Mouse (Mus musculus) small intestine, adult 2 months (tissue): ENCODE measurements at regions not wholly inside any gene's neighbourhood (a gene's known extent, or its start where the extent isn't known, plus 50 kb on each side); places are given as distances from the start of the nearest gene placed in this dataset.

ENCODE experiments used
- CTCF ChIP-seq: fragments of 200-500 bp; IDR thresholded peaks from 2 replicates; pipeline ENCODE4 v1.5.1; 2012; ENCODE audit warnings: low read depth, mild to moderate bottlenecking, control low read depth, inconsistent platforms, low read length, moderate library complexity, mixed read lengths; ENCODE audit not compliant: insufficient replicate concordance, insufficient read length; ENCODE audit errors: extremely low read depth
- POLR2A ChIP-seq: fragments of 200-500 bp; IDR thresholded peaks from 2 replicates; pipeline ENCODE4 v1.6.1; 2012; ENCODE audit warnings: low read depth, mild to moderate bottlenecking, control low read depth, inconsistent platforms, low read length, moderate library complexity

DNA sequence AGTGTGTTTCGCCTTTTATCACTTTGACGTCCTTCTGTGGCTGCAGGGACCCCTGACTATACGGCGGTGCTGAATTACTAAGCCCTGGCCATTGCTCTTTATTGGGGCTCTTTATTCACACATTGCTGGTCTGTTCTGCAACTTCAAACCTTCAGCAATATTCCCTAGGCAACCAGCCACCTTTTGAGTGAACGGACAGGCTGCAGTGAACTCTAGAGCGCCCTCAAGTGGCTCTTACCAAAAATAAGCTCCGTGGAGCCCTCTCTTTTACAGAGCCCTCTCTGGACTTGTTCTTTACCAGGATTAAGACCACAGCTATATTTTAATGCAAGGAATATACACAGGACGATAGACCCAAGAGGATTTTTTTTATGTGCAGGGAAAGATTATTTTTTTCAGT is 191.8 kb upstream of the Tenm3 start:
- TF ChIP-seq CTCF = no peak
- TF ChIP-seq POLR2A = no peak
